Mouse (Mus musculus) embryonic facial prominence, embryonic 14.5 days (tissue): ENCODE measurements around the gene Maml3. TPM values are rescaled to one million over a fixed set of nuclear protein-coding genes. Genes with fewer than 3 reads are reported as not detected.

ENCODE experiments used
- ATAC-seq: fragments of 200-750 bp; cut with Nextera tagmentation; 2 replicates; pipeline ENCODE4 v1.8.0; 2017; ENCODE audit warnings: low read depth, moderate number of reproducible peaks, moderate TSS enrichment
- DNase-seq: peaks from one replicate; pipeline ENCODE4 v3.0.0-alpha.2; 2015; ENCODE audit warnings: low spot score
- H3K27ac ChIP-seq: fragments of 300-500 bp; sonication (generic); replicated peaks from 2 replicates; pipeline ENCODE4 v1.5.1; 2014; ENCODE audit warnings: low read depth, mild to moderate bottlenecking, low read length, moderate library complexity
- H3K27me3 ChIP-seq: fragments of 300-500 bp; sonication (generic); replicated peaks from 2 replicates; pipeline ENCODE4 v1.6.1; 2014; ENCODE audit warnings: low read length; ENCODE audit not compliant: control insufficient read depth, insufficient read depth
- H3K36me3 ChIP-seq: fragments of 300-500 bp; sonication (generic); 2 replicates; pipeline ENCODE4 v1.6.1; 2014; ENCODE audit warnings: low read length, mixed read lengths; ENCODE audit not compliant: control insufficient read depth, insufficient read depth
- H3K4me1 ChIP-seq: fragments of 300-500 bp; sonication (generic); 2 replicates; pipeline ENCODE4 v1.6.1; 2014; ENCODE audit warnings: antibody characterized with exemption, low read length; ENCODE audit not compliant: control insufficient read depth, insufficient read depth
- H3K4me2 ChIP-seq: fragments of 300-500 bp; sonication (generic); 2 replicates; pipeline ENCODE4 v1.6.1; 2014; ENCODE audit warnings: low read depth, mild to moderate bottlenecking, low read length, moderate library complexity, mixed read lengths
- H3K4me3 ChIP-seq: fragments of 300-500 bp; sonication (generic); 2 replicates; pipeline ENCODE4 v1.5.1; 2014; ENCODE audit warnings: low read depth, mild to moderate bottlenecking, low read length
- H3K9ac ChIP-seq: fragments of 300-500 bp; sonication (generic); 2 replicates; pipeline ENCODE4 v1.6.1; 2014; ENCODE audit warnings: low read depth, mild to moderate bottlenecking, low read length, moderate library complexity, mixed read lengths
- H3K9me3 ChIP-seq: fragments of 300-500 bp; sonication (generic); 2 replicates; pipeline ENCODE4 v1.6.1; 2016; ENCODE audit warnings: low read length; ENCODE audit not compliant: control insufficient read depth
- WGBS: fragments of 180-500 bp; shearing (Covaris S2); extraction: QIAGEN DNeasy Blood & Tissue Kit; methylation state at CpG from one replicate; pipeline ENCODE4 v1.1.7; 2014; 5-methylcytosine and 5-hydroxymethylcytosine counted together
- polyA plus RNA-seq: library from polyadenylated mRNA; unstranded; fragments of >200 nt; fragmentation: Nextera tagmentation; extraction: Ambion mirVana; gene quantifications from 2 replicates; pipeline ENCODE4 v1.2.1, GENCODE M21; 2014

The Maml3 gene
- polyA plus RNA-seq, 1 experiment from 2014 or later = 4.8 TPM

GRCm38 (mm10) chr3:51714469-51714868 lies 390.4 kb downstream of the Maml3 start:
- H3K4me1 ChIP-seq = peaks cover 7% of the 10 kb centered on the region; the same call in 1 of the 2 replicates

GRCm38 (mm10) chr3:51713233-51713632 lies 391.6 kb downstream of the Maml3 start:
- H3K9ac ChIP-seq = 0 out of 2 replicates have a peak overlapping the region, but pooled peaks have one; percentile 28
- no peak overlapping the region for H3K4me3 ChIP-seq
- H3K4me2 ChIP-seq = no peak overlapping the region
- H3K4me1 ChIP-seq = peaks cover 17% of the 10 kb centered on the region
- WGBS = 8% methylated on average over 8 of the region's 8 CpGs
- DNase-seq (peak; percentile 55), ATAC-seq (no peak)
- H3K9me3 ChIP-seq = no peaks in the 10 kb centered on the region
- no peaks in the 10 kb centered on the region for H3K27me3 ChIP-seq
- H3K36me3 ChIP-seq = no peaks in the 10 kb centered on the region
- H3K27ac ChIP-seq = no peak overlapping the region

More at GRCm38 (mm10) chr3:51714469-51714868, 390.4 kb downstream of the Maml3 start:
- WGBS = 82% methylated on average over 5 of the region's 5 CpGs
- Histone ChIP-seq H3K27me3 (no peaks in the 10 kb centered on the region), H3K27ac (no peak overlapping the region), H3K4me2 (no peak overlapping the region), H3K9me3 (no peaks in the 10 kb centered on the region), H3K36me3 (no peaks in the 10 kb centered on the region), H3K9ac (no peak overlapping the region), H3K4me3 (no peak overlapping the region)
- DNase-seq (no peak), ATAC-seq (no peak)

- no peaks in the 10 kb centered on the region for H3K27me3 ChIP-seq
- ATAC-seq (no peak), DNase-seq (no peak)
- H3K4me2 ChIP-seq = no peak overlapping the region
- no peaks in the 10 kb centered on the region for H3K36me3 ChIP-seq
- no peak overlapping the region for H3K27ac ChIP-seq
- no peaks in the 10 kb centered on the region for H3K9me3 ChIP-seq
- H3K4me3 ChIP-seq = no peak overlapping the region
- H3K9ac ChIP-seq = no peak overlapping the region
- WGBS = 28% methylated on average over 3 of the region's 3 CpGs
- peaks cover 20% of the 10 kb centered on the region for H3K4me1 ChIP-seq
Observed at GRCm38 (mm10) chr3:51712382-51712781, 392.5 kb downstream of the Maml3 start.

GRCm38 (mm10) chr3:51708746-51709411 lies 396.0 kb downstream of the Maml3 start:
- H3K9ac ChIP-seq = no peak overlapping the region
- no peaks in the 10 kb centered on the region for H3K36me3 ChIP-seq
- peaks cover 16% of the 10 kb centered on the region for H3K4me1 ChIP-seq
- H3K4me3 ChIP-seq = peak overlapping the region; percentile 12; the same call in 1 of the 2 replicates
- 55% methylated on average over 21 of the region's 21 CpGs for WGBS
- peak overlapping the region; percentile 61 for H3K27ac ChIP-seq
- DNase-seq (peak; percentile 96), ATAC-seq (peak; percentile 92)
- no peaks in the 10 kb centered on the region for H3K9me3 ChIP-seq
- H3K4me2 ChIP-seq = peak overlapping the region; percentile 29; the same call in 1 of the 2 replicates
- no peaks in the 10 kb centered on the region for H3K27me3 ChIP-seq

- WGBS = 40% methylated on average over 1 of the region's 1 CpGs
- H3K4me2 ChIP-seq = no peak overlapping the region; the same call in 1 of the 2 replicates
- H3K27me3 ChIP-seq = no peaks in the 10 kb centered on the region
- peak overlapping the region; percentile 61 for H3K27ac ChIP-seq
- peaks cover 18% of the 10 kb centered on the region for H3K4me1 ChIP-seq
- H3K9ac ChIP-seq = no peak overlapping the region
- no peak overlapping the region for H3K4me3 ChIP-seq
- H3K36me3 ChIP-seq = no peaks in the 10 kb centered on the region
- H3K9me3 ChIP-seq = no peaks in the 10 kb centered on the region
- ATAC-seq (peak; percentile 21; the same call in 1 of the 2 replicates), DNase-seq (no peak)
Observed at GRCm38 (mm10) chr3:51708375-51708745, 396.5 kb downstream of the Maml3 start.

- Histone ChIP-seq H3K9ac (no peak overlapping the region), H3K27me3 (no peaks in the 10 kb centered on the region), H3K27ac (no peak overlapping the region), H3K4me3 (no peak overlapping the region), H3K4me1 (peaks cover 36% of the 10 kb centered on the region), H3K36me3 (no peaks in the 10 kb centered on the region), H3K4me2 (no peak overlapping the region), H3K9me3 (no peaks in the 10 kb centered on the region)
- ATAC-seq (no peak), DNase-seq (no peak)
- 87% methylated on average over 7 of the region's 7 CpGs for WGBS
Observed at GRCm38 (mm10) chr3:51705220-51705619, 399.7 kb downstream of the Maml3 start.

GRCm38 (mm10) chr3:51703478-51703877 lies 401.4 kb downstream of the Maml3 start:
- no peak overlapping the region for H3K4me2 ChIP-seq
- H3K9me3 ChIP-seq = no peaks in the 10 kb centered on the region
- no peak overlapping the region for H3K9ac ChIP-seq
- H3K4me1 ChIP-seq = peaks cover 29% of the 10 kb centered on the region
- ATAC-seq = no peak
- no peaks in the 10 kb centered on the region for H3K27me3 ChIP-seq
- no peak overlapping the region for H3K4me3 ChIP-seq
- no peak overlapping the region for H3K27ac ChIP-seq
- WGBS = 41% methylated on average over 8 of the region's 8 CpGs
- no peak for DNase-seq
- no peaks in the 10 kb centered on the region for H3K36me3 ChIP-seq

GRCm38 (mm10) chr3:51702701-51703286 lies 402.1 kb downstream of the Maml3 start:
- Histone ChIP-seq H3K36me3 (no peaks in the 10 kb centered on the region), H3K27ac (peak overlapping the region; percentile 81; the same call in 1 of the 2 replicates), H3K9ac (no peak overlapping the region), H3K4me2 (no peak overlapping the region), H3K9me3 (no peaks in the 10 kb centered on the region), H3K27me3 (no peaks in the 10 kb centered on the region), H3K4me3 (no peak overlapping the region), H3K4me1 (peaks cover 23% of the 10 kb centered on the region)
- peak; percentile 21 for DNase-seq
- no peak for ATAC-seq
- WGBS = 45% methylated on average over 8 of the region's 8 CpGs
